Mouse (Mus musculus): Measurements from ENCODE around the gene Alg9.
"Not testable (repeated sequence)": the region's sequence is repeated elsewhere in the genome, so short reads cannot be mapped to it uniquely, and the experiment has no call there.

The Alg9 gene

DNA sequence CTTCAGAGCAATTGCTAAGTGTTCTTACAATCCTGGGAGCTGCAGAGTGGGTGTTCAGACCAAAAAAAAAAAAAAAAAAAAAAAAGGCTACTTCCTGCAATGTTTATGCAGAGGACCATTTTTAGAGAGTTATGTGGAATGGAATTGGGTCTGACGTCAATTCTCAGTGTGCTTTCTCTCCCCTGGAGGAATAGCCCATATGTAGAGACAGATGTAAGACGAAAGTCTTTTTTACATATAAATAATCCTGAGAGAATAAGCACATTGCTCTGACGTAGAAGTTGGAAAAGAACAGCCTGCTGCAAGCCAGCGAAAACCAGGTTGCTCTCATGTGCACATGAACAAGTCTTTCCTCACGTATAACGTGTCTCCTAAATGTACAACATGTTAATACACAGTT, 44.9 kb downstream of the Alg9 start:
- DNase-seq, result no peak

DNA sequence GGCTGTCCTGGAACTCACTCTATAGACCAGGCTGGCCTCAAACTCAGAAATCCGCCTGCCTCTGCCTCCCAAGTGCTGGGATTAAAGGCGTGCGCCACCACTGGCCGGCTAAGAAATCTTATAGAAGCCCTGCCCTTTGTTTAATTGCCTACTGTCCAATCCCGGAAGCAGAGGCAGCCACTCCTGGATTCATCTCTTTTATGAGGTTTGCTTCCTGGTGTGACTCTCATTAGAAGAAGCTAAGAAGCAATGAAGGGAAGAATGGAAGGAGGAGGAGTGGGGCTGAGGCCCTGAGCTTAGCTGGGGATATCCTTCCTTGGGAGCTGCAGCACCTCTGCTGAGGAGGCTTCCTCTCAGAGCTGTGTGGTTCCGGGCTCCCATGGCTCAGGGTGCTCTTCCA, 46.8 kb downstream of the Alg9 start:
- no peak for DNase-seq

DNA sequence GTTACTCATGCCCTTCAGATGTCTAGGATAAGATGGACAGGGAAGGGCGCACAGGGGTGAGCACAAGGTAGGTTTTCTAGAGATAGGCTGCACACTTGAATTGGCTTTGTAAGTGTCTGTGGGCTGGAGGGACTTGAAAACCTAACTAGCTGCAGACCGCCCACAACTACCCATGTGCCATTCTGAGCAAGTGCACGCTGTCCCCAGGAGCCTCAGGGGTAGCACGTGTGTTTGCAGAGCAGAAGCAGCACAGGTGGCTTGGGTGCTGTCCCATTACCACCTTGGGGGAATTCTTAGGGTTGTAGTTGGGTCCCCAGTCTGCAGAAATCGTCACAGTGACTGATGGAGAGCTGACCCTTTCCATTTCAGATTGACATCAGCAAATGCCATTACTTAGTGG, 47.4 kb downstream of the Alg9 start:
- no peak for DNase-seq

DNA sequence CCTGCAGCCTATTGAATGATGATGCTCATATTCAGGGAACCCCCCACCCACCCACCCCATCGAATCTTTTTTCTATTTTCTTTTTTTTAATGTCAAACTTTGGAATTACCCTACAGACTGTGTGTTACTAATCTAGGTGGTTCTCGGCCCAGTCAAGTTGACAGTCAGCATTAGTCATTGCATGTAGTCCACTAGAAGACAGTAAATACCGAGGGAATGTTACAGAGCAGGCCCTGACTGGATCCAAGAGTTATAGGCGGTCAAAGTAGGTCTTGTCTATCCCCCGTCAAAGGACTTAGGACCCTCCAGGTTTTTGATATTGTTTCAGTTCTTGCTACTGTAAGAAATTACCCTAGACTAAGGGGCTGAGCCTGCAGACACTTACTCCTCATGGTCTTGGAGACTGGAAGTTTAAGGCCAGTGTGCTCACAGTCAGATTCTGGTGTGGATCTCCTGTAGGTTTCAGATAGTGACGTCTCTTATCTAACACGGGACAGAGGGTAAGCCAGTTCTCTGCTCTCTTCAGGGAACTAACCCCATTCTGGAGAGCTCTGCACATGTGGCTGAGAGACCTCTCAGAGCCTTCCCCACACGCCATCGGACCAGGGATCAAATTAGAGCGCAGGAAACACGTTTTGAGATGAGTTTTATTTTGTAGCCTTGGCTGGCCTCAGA, 49.1 kb downstream of the Alg9 start:
- no peak for DNase-seq

DNA sequence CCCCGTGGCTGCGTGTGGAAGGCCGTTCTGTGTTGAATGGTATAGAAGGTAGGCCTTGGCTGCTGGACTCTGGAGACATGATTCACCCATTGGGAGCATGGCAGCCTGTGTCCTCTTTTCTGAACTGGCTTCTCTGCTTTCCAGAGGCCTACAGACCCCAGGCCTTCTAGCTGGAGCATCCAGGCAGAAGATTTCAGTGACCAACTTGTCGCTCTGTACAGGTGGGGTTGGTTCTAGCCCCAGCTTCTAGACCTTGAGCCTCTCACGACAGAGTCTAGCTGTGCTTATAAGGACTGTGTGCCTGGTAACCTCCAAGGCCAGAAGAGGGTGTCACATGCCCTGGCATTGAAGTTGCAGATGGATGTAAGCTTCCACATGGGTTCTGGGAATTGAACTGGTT, 56.7 kb downstream of the Alg9 start:
- DNase-seq, result no peak

DNA sequence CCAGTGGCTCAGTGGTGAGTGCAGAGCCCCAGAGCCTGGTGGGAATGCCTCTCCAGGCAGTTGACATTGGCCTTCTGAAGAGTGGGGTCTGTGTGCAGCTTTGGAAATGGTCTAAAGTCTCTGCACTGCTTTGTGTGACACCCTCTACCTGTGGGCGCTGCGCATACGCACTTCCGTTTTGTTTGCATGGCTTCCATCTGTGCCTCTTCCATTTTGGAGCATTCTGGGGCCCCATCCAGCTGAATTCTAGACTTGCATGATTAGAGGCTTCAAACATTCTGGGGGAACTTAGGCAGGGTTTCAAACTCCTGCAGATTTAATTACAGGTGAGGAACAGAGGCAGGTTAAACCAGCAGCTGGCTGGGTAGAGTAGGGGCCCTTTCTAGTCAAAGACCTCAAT, 57.3 kb downstream of the Alg9 start:
- DNase-seq, result no peak

DNA sequence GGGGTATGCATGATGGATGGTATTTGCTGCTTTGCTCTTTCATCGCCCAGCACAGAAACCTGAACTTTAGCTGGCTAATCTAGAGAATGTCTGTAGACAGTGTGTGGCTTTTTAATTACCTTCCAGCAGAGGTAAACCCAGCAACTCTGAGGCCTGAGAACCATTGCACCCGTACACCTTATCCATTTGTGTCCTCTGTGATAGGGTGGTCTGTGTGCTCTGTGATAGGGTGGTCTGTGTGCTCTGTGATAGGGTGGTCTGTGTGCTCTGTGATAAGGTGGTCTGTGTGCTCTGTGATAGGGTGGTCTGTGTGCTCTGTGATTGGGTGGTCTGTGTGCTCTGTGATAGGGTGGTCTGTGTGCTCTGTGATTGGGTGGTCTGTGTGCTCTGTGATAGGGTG, 57.8 kb downstream of the Alg9 start:
- not testable (repeated sequence) for DNase-seq

DNA sequence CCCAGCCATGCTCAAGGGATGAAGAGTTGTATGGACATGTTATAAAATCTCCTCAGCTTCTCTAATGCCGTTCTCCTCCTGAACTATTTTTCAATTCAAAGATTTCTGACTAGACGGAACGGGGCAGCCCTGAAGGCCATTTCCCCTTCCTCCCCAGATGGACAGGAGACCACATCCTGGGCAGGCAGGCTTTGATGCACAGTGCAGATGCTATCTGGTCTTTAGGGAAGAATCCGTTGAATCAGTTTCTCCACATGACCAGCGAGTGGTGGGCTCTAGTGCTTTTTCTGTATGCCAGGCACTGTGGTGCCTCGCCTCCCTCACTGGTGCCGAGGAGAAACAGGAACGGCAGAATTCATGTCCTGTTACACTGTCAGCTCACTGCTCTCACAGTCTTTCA, 59.0 kb downstream of the Alg9 start:
- no peak for DNase-seq

DNA sequence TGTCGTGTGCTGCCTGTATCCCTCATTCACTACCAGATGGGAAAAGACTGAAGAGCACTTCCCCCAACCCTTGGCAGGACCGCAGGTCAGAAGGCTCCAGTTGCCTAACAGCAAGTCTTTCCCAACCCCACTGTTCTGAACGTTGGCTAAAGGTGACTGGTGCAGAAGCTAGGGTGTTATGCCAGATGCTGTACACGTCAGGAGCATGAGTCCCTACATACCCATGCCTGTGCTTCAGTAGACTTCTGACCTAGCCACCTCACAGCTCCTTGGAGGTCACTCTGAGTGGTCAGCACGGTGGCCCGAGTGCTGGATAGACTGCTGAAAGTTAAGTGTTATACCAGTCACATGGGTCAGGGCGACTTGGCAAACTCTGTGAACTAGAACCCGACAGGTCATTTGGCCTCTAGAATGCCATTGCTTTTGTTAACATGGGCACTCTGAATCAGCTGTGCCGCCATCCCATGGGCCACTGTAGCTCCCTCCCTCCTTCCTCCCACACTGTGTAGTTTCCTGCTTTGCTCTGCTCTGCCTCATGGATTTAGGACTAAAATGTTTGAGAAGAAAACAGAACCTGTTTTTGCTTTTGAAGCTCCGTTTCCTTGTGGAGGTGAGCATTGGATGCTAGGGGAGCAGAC, 60.4 kb downstream of the Alg9 start:
- DNase-seq, result no peak

DNA sequence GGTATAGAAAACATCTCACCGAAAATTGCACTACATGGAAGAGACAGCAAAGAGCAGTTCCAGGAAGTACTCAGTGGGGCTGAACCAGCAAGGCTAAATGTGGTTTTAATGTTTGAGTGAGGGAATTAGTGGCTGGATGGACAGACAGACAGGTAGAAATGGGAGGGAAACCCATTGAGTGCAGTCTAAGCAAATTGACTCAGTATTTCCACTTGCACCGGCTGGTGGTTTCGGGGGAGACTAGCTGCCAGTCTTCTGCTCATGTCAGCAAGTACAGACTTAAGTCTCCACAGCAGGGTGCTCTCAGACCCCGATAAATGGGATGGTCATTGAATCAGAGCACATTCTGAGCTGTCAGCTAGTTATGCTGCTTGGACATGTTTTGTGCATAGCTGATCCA, 61.3 kb downstream of the Alg9 start:
- DNase-seq, result no peak

DNA sequence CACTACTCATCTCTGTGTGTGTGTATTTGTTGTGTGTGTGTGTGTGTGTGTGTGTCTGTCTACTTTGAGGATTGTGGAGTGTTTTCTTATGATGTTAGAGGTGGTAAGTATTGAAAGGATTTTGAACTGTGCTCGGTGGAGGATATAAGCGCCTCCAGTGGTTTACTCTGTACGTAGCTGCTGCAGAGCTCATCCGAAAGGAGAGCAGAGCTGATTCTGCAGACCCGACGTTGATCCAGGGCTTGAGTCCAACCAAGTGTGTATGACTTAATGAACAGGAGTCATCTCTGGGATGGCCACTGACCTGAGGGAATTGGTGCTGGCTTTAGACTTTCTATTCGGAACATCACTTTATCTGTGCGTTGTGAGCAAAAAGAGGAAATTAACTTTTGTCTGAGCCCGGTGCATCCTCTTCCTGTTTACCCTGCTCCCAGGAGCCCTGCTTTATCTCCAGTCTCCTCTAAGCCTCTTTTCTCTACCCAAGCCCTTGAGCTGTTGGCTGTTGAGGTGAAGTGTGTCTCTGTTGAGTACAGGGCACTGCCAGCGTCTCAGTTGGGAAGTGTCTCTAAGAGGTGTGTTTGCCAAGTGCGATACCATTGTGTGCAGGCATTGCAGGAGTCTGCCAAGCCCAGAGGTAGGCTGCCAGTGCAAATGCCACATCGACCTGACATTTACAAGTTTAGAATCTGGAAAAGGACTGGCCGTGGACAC, 66.4 kb downstream of the Alg9 start:
- peak; percentile 25 for DNase-seq

DNA sequence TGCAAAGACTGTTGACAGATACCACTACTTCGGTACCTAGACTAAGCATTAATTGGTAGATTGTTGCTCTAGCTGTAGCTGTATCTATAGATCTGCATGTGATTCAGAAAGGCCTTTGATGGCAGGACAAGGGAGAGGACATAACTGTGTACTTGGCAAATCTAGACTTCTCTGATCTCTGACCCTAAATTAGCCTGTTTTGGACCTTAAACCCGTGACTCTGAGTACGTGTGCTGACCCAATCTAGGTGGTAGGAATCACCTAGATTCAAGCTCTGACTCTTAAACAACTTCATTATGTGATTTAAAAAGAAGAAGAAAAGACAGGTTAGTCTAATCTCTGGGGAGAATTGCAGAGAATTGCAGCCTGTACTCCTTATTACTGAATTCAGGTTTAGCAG, 70.3 kb downstream of the Alg9 start, which contains the start of gene Ppp2r1b:
Gene Ppp2r1b (plus strand): TSS at position 221 of the 400 bp plus-strand sequence.
- no peak for DNase-seq

DNA sequence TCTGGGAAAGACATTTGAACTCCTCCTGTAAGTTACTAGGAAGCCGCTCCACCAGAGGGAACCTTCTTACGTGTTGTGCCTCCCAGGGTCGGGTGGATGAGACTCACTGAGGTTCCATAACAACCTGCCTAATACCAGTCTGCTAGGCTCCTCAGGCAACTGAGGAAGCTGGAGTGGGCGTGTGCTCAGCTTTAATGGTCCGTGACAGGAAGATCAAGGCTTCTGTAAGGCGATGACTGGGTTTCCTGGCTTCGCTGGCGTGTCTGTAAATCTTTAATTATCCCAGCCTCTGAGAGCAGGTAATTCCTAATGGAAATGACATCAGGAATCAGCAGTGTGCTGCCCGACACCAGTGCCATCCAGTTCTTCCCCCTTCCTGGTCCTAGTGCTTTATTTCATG, 70.7 kb downstream of the Alg9 start:
- no peak for DNase-seq

DNA sequence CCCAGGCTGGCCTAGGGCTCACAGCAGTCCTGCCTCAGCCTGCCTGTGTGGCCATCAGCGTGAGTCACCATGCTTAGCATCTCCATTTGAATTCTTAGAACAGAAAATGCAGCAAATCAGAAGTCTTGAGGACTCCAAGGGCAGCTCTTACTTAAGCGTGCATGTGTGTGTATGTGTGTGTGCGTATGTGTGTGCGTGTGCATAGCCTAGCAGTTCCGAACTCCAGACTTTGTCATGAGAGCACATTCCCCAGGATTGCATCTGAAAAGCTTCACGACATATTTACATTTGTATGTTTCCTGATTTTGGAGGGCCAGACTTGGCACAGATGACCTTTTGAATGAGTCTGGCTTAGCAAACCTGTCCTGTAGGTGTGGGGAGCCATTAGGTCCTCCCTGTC, 72.3 kb downstream of the Alg9 start:
- no peak for DNase-seq

DNA sequence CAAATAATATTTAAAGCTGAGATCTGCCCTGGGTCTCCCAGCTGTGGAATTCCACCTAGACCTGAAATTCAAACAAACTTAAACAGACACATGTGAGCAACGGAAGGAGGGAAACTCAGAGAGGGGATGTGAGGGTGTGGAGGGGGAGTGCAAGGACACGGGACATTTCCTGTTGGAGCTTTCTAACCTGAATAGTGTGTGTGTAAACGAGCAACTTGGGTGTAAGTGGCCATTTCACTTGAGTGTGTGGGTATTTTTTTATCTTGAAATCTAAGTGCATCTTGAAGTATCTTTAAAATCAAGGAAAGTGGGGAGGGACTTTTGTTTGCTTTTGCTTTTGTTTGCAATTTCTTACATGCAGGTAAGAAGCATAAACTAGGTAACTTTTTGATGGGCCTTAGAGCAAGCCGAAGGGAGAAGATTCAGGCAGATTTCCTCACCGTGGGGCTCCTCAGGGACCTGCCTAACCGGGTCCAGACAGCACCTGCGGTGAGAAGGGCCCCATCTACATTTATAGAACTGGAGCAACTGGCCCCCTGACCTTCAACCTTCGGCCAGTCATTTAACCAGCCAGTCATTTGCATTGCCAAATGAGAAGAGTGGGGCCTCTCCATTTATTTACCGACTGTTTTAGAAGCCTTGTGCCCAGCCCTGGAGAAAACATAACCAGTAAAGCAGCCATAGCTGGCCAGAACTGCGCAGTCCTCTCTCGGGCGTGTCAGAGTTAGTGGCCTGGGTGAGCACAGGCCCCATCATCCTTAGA, 73.0 kb downstream of the Alg9 start:
- DNase-seq, result no peak

DNA sequence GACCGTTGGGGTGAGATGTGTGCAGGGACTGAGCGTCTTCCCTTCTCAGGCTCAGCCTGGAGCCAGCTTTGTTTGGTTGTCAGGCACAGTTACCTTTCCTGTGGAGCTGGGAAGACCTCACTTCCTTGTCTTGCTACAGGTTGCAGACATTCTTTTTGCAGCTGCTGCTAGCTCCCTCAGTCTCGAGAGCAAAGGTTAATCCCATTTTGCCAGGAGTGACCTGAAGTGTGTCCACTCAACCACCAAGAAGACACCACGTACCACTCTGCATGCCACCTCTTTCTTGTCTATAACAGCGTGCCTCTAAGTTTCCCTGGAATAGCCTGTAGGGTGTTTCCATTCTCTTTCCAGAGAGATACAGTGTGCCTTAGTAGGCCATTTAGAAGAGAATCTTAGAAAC, 74.0 kb downstream of the Alg9 start:
- DNase-seq, result no peak

DNA sequence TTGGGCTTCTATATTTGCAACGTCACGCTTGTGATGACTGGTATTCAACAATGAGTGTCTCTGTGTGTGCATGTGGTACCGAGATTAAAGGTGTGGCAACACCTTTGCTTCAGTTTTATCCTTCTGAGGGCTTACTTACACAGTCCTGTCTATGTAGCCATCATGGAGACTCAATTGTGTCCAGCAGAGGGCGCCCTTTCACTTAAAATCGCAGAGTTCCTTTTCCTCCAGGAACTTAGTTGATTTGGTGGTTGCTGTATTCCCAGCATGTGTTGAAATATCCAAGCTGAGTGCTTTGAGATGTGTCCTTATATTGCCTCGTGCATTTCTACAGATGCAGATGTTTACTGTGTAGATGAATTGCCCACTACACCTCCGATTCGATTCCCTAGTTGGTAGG, 74.4 kb downstream of the Alg9 start:
- DNase-seq, result peak; percentile 87

DNA sequence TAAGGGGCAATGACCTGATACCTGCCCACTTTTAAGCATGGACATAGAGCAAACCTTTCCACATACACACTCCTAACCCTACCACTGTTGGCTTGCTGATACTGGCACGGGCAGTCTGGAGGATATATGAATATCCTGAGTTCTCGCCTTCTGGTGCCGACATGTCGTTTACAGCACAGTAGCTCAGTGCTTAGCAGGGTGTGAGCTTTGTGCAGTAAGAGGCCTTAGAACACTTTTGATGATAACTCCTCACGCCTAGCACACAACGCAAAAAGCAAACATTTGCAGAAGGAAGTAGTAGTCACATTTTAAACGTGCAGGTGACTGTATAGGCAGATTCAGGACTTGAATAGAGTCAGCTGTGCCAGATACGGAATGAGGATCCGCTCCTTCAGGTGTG, 74.9 kb downstream of the Alg9 start:
- DNase-seq, result no peak

DNA sequence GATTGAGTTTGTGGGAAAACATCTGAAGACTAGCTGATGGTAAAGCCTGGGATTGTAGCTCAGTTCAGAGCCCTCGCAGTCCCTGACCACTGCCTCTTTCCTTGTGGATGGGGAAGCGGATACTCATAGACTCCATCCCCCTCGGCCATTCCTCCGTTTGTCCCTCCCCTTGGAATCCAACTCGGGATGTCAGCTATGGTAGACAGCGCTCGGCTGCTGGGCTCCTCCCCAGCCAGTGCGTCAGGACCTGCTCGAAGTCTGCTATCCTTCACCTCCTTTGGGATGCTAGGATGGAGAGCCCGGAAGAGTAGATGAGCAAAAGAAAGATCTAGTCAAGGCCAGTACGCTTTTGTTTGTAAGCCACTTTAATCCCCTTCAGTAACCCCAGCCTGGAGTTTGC, 75.5 kb downstream of the Alg9 start:
- no peak for DNase-seq

DNA sequence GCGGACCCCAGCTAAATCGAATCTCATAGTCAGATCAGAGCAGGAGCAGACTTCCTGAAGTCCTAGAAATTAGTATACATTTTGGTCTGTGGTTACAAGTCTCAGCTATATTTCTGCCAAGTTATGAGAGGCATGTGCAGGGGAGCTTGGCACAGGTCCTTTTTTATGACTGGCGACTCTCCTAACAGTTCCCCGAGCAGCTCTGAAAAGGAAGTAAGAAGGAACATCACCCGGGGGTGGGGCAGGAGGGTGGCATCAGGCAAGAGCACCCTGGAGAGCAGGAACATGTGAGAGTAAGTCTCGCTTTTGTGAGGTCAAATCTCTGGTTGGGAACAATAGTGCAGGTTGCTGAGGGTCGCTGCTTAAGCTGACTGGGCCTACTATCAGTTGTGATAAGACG, 75.9 kb downstream of the Alg9 start:
- no peak for DNase-seq

DNA sequence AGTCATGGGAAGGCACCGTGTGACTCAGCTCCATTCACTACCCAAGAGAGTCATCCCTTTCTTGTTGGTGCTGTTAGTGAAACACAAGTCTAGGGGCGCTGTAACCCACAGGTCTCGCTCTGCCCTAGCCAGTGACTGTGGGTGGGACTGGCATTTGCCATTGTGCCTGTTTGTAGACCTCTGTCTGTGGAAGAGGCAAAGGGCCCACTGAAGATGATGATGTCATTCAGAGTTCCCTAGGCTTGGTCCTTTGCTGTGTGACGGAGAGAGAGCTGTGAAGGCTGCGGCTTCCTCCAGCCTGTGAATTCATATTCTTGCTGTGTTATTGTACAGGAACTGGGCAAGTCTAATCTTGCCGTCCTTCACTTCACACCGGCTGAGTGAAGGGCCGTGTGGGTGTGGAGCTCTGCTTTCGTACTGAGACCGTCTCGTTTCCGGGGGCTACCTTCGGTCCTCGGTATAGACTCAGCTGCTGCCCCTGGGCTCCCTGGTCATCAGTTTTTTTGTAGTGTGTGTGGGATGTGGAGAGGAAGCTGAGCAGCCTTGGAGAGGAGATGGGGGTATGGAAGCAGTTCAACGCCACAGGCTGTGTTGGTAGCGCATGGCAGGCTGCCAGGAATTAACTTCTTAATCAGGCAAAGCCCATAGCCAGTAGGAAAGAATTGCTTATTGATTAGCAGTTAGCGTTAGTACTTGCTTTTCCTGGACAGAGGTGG, 78.0 kb downstream of the Alg9 start:
- DNase-seq, result no peak

DNA sequence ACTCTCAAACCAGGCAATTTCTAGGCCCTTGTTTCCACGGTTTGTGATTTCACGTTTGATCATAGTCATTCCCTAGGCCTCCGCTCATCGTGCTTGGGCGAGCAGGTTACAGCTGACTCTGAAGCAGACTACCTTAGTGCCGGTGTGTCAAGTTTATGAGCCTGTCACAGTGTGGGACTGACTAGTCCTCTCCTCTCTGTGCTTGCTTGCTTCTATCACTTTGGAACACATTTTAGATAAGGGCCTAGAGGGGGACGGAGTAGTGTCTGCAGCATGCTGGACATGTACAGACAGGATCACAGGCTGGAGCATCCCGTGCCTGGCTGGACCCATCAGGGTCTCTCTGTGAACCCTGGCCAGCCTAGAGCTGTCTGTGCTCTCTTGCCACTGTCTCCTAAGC, 79.6 kb downstream of the Alg9 start:
- DNase-seq, result no peak

Data from thymus, postnatal 14 days (tissue).